8 mouse cellular contexts compared by ENCODE assay signal in the genomic region with DNA sequence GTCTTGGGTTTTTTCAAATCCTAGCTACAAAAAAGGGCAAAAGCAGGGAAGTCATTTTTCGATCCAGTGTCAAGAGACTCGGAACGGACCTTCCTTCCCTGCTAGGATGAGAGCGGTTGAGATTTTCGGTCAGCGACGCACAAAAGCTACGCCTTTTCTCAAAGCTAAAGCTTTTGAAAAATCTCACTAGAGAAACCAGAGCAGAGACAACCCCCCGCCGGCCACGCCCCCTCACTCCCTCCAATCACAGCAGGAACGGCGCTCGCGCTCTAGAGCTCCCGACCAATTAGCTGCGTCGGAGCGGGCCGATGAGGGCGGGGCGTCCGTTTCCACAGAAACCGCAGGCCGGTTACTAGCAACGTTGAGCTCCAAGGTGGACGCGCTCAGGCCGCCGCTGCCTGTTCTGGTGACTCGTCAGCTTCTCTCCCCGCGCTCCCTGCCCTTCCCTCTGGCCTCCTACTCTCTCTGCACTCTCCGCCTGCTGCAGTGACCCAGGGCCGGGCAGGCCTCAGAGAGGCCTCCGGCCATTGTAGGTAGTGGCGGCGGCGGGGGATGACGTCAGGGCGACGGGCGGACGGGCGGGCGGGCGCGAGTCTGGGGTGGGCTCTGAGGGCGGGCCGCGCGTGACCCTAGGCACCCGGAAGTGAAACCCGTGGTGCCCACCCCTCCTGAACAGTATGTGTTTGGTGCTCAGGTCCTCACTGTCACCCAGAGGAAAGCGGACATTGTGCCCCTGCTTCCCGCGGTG. TPM values are rescaled to one million over a fixed set of nuclear protein-coding genes. Genes with fewer than 3 reads are reported as not detected.
DNase-seq lines count a peak whose midpoint lies in the region; ATAC-seq lines count a peak whose summit lies in the region.

A gene (plus strand): TSS at position 335 of the 748 bp plus-strand sequence.

- no peaks in the 10 kb centered on the region for H3K27me3 ChIP-seq in hindbrain, embryonic 11.5 days (ENCODE audit: control insufficient read depth, insufficient read depth, low read length)

- H3K4me2 ChIP-seq in hindbrain, embryonic 11.5 days (replicated peaks; ENCODE audit: low read depth, low read length), result peak within 1 kb of the TSS; percentile 52

- peak within 1 kb of the TSS; percentile 98 for H3K27ac ChIP-seq in hindbrain, embryonic 11.5 days (ENCODE audit: low read depth, low read length)

- H3K9me3 ChIP-seq in hindbrain, embryonic 11.5 days (ENCODE audit: control insufficient read depth, low read length), result no peaks in the 10 kb centered on the region

- H3K4me1 ChIP-seq in hindbrain, embryonic 11.5 days (replicated peaks; ENCODE audit: control insufficient read depth, insufficient read depth, low read length), result peaks cover 2% of the 10 kb centered on the region; the same call in 1 of the 2 replicates

- peak within 1 kb of the TSS; percentile 72 for H3K4me3 ChIP-seq in hindbrain, embryonic 11.5 days (ENCODE audit: low read depth, low read length)

- 2% methylated on average over 56 of the region's 57 CpGs for WGBS in hindbrain, embryonic 11.5 days

- peak within 1 kb of the TSS; percentile 92 for H3K9ac ChIP-seq in hindbrain, embryonic 11.5 days (ENCODE audit: low read depth, low read length)

- no peaks in the 10 kb centered on the region for H3K36me3 ChIP-seq in hindbrain, embryonic 11.5 days (ENCODE audit: control insufficient read depth, insufficient read depth, low read length)

- ATAC-seq in frontal cortex, adult (ENCODE audit: low TSS enrichment), result peak; percentile 96
- peak; percentile 99 for ATAC-seq in hindbrain, embryonic 11.5 days (ENCODE audit: low FRiP score)

- peak; percentile 96 for DNase-seq in MN1 (ENCODE audit: low spot score)
- DNase-seq in cerebellum, adult 9-10 months, result peak; percentile 97
- DNase-seq in hindbrain, embryonic 11.5 days (ENCODE audit: low spot score), result peak; percentile 97
- DNase-seq in layer of hippocampus, postnatal 10 days (ENCODE audit: low spot score in 2 of 2), result peak; percentile 98 to 99
- peak; percentile 99 for DNase-seq in lung, postnatal 10 days
- DNase-seq in ovary, postnatal 36 days (ENCODE audit: low spot score), result peak; percentile 97
- DNase-seq in thymus, postnatal 25 days, result peak; percentile 98

RNA-seq across cellular contexts. Expression of the gene that starts here (rescaled TPM):
- 27.6 and 28.2 TPM in 2 replicates for polyA plus RNA-seq in hindbrain, embryonic 11.5 days (2014; fragmentation: Nextera tagmentation; extraction: Ambion mirVana)
- 10 to 100 TPM; 18.4 to 20.4 TPM for total RNA-seq in layer of hippocampus, postnatal 10 days (2021)

Comparison
In these comparisons a context has a peak if more than half of its experiments do, and no peak if none do; other contexts are left out.
1. Peak in every context shown above with its lines: DNase-seq, ATAC-seq, H3K4me3 ChIP-seq and H3K27ac ChIP-seq.